Mouse (Mus musculus): ENCODE results near the gene Dis3. TPM values are rescaled to one million over a fixed set of nuclear protein-coding genes. Genes with fewer than 3 reads are reported as not detected.
"Not testable (repeated sequence)": the region's sequence is repeated elsewhere in the genome, so short reads cannot be mapped to it uniquely, and the experiment has no call there.

Gene Dis3
- polyA plus RNA-seq, 1 experiment from 2014 or later, result 20.5 TPM

DNA sequence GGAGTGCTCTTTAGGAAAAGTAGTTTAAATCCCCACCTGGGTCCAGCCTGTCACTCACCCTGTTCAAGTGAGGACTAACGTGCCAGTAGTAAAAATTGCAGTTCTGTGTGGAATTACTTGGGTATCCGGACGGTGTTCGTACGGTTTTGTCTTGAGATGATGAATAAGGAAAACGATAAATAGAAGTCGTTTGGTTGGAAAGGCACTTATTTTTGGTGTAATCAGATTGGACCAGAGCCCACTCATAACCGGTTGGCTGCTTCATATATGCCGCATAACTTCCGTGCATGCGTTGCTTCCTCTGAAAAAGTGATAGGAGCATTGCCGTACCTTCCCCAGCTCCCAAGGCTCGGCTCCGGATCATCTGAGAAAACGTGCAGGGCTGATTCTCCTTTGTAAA is 52.8 kb downstream of the Dis3 start:
- no peak; the same call in 1 of the 2 replicates for ATAC-seq (ENCODE audit: low FRiP score)
- Histone ChIP-seq H3K4me1 (replicated peaks) (peaks cover 27% of the 10 kb centered on the region), H3K9me3 (no peaks in the 10 kb centered on the region), H3K4me2 (peak overlapping the region; percentile 78), H3K27ac (0 out of 2 replicates have a peak overlapping the region, but pooled peaks have one; percentile 48), H3K4me3 (peak overlapping the region; percentile 98), H3K9ac (peak overlapping the region; percentile 98), H3K36me3 (no peaks in the 10 kb centered on the region), H3K27me3 (no peaks in the 10 kb centered on the region)
- WGBS, result 1% methylated on average over 15 of the region's 15 CpGs

- H3K9ac ChIP-seq, result peak within 1 kb of the TSS; percentile 98
- under 1% methylated on average over 68 of the region's 81 CpGs for WGBS
Observed at GRCm38 (mm10) chr14:99046031-99046781, 53.4 kb downstream of the Dis3 start, which contains the start of the genes Mzt1 and Bora. Mzt1 (minus strand) TSS chr14:99046134. Bora (plus strand) TSS chr14:99046222.

GRCm38 (mm10) chr14:99045378-99046030 is 54.1 kb downstream of the Dis3 start:
- ATAC-seq (ENCODE audit: low FRiP score), result peak; percentile 38
- peaks cover 36% of the 10 kb centered on the region for H3K4me1 ChIP-seq (replicated peaks)
- peak overlapping the region; percentile 78 for H3K4me2 ChIP-seq
- H3K36me3 ChIP-seq, result no peaks in the 10 kb centered on the region
- H3K27ac ChIP-seq, result peak overlapping the region; percentile 90
- no peaks in the 10 kb centered on the region for H3K27me3 ChIP-seq
- under 1% methylated on average over 59 of the region's 70 CpGs for WGBS
- peak overlapping the region; percentile 98 for H3K4me3 ChIP-seq
- peak overlapping the region; percentile 98 for H3K9ac ChIP-seq
- H3K9me3 ChIP-seq, result no peaks in the 10 kb centered on the region

More at GRCm38 (mm10) chr14:99046031-99046781, 53.4 kb downstream of the Dis3 start, which contains the start of the genes Mzt1 and Bora:
- Histone ChIP-seq H3K9me3 (no peaks in the 10 kb centered on the region), H3K27me3 (no peaks in the 10 kb centered on the region), H3K4me3 (peak within 1 kb of the TSS; percentile 98), H3K4me1 (replicated peaks) (peaks cover 33% of the 10 kb centered on the region), H3K36me3 (no peaks in the 10 kb centered on the region), H3K4me2 (peak within 1 kb of the TSS; percentile 78), H3K27ac (peak within 1 kb of the TSS; percentile 90)
- peak; percentile 97 for ATAC-seq (ENCODE audit: low FRiP score)

GRCm38 (mm10) chr14:99044718-99045117 is 54.9 kb downstream of the Dis3 start:
- no peaks in the 10 kb centered on the region for H3K27me3 ChIP-seq
- peaks cover 36% of the 10 kb centered on the region for H3K4me1 ChIP-seq (replicated peaks)
- no peak for ATAC-seq (ENCODE audit: low FRiP score)
- no peak overlapping the region for H3K27ac ChIP-seq
- peak overlapping the region; percentile 98 for H3K9ac ChIP-seq
- WGBS, result 3% methylated on average over 5 of the region's 5 CpGs
- H3K9me3 ChIP-seq, result no peaks in the 10 kb centered on the region
- H3K4me2 ChIP-seq, result peak overlapping the region; percentile 78
- H3K4me3 ChIP-seq, result peak overlapping the region; percentile 98
- H3K36me3 ChIP-seq, result no peaks in the 10 kb centered on the region

GRCm38 (mm10) chr14:99044096-99044495 is 55.5 kb downstream of the Dis3 start:
- WGBS, result 18% methylated on average over 10 of the region's 10 CpGs
- no peaks in the 10 kb centered on the region for H3K9me3 ChIP-seq
- H3K36me3 ChIP-seq, result no peaks in the 10 kb centered on the region; the same call in 1 of the 2 replicates
- H3K4me2 ChIP-seq, result peak overlapping the region; percentile 78
- peaks cover 36% of the 10 kb centered on the region for H3K4me1 ChIP-seq (replicated peaks)
- H3K27me3 ChIP-seq, result no peaks in the 10 kb centered on the region
- no peak for ATAC-seq (ENCODE audit: low FRiP score)
- peak overlapping the region; percentile 98 for H3K4me3 ChIP-seq
- H3K27ac ChIP-seq, result no peak overlapping the region
- H3K9ac ChIP-seq, result peak overlapping the region; percentile 98

GRCm38 (mm10) chr14:99043499-99043898 is 56.1 kb downstream of the Dis3 start:
- peak overlapping the region; percentile 98; the same call in 1 of the 2 replicates for H3K9ac ChIP-seq

DNA sequence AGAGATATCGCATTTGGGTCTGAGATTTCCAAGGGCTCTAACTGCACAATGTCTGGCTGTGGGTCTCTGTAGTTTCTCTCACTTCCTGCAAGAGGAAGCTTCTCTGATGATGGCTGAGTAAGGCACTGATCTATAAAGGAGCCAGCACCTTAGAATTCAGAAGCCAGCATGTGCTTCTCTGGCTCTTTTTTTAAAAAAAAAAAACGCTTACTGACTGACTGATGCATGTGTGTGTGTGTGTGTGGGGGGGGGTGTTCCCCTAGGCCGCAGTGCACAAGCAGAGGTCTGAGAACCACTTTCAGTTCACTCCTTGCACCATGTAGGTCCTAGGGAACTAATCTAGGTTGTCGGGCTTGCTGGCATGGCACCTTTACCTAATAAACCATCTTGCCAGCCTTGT is 58.2 kb downstream of the Dis3 start:
- no peaks in the 10 kb centered on the region for H3K27me3 ChIP-seq
- no peak for ATAC-seq (ENCODE audit: low FRiP score)
- H3K9ac ChIP-seq, result no peak overlapping the region
- H3K27ac ChIP-seq, result no peak overlapping the region
- no peak overlapping the region for H3K4me2 ChIP-seq
- H3K4me3 ChIP-seq, result no peak overlapping the region
- H3K4me1 ChIP-seq (replicated peaks), result peaks cover 28% of the 10 kb centered on the region
- no peaks in the 10 kb centered on the region for H3K9me3 ChIP-seq
- peaks cover 10% of the 10 kb centered on the region for H3K36me3 ChIP-seq
- WGBS, result 79% methylated on average over 4 of the region's 4 CpGs

More at GRCm38 (mm10) chr14:99043499-99043898, 56.1 kb downstream of the Dis3 start:
- H3K36me3 ChIP-seq, result peaks cover 1% of the 10 kb centered on the region; the same call in 1 of the 2 replicates
- peaks cover 36% of the 10 kb centered on the region for H3K4me1 ChIP-seq (replicated peaks)
- peak overlapping the region; percentile 98 for H3K4me3 ChIP-seq
- H3K9me3 ChIP-seq, result no peaks in the 10 kb centered on the region
- ATAC-seq (ENCODE audit: low FRiP score), result no peak
- WGBS, result 29% methylated on average over 1 of the region's 1 CpGs
- H3K27me3 ChIP-seq, result no peaks in the 10 kb centered on the region
- no peak overlapping the region for H3K27ac ChIP-seq
- peak overlapping the region; percentile 78 for H3K4me2 ChIP-seq

DNA sequence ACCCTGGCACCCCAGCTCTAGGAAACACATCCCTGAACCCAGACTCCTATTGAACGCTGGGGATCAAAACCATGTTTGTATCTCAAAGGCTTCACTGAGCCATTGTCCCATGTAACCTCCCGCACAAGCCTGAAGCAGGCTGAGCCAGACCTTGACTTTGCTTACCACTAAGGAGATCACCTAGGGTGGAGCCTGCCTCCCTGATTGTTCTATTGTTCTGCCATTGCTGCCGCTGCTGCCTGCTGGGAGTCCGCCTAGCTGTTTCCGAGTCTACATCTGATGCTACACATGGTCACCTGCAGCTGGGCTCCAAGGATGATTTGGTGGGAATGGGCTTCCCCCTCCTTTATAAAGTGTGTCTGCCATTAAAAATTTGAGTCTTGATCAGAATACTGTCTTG is 60.3 kb downstream of the Dis3 start:
- H3K4me1 ChIP-seq (replicated peaks), result peaks cover 19% of the 10 kb centered on the region
- H3K36me3 ChIP-seq, result peaks cover 18% of the 10 kb centered on the region
- H3K27ac ChIP-seq; H3K27me3 ChIP-seq; ATAC-seq (ENCODE audit: low FRiP score); H3K9ac ChIP-seq; H3K9me3 ChIP-seq; H3K4me3 ChIP-seq; H3K4me2 ChIP-seq: not testable (repeated sequence)
- 59% methylated on average over 5 of the region's 5 CpGs for WGBS

DNA sequence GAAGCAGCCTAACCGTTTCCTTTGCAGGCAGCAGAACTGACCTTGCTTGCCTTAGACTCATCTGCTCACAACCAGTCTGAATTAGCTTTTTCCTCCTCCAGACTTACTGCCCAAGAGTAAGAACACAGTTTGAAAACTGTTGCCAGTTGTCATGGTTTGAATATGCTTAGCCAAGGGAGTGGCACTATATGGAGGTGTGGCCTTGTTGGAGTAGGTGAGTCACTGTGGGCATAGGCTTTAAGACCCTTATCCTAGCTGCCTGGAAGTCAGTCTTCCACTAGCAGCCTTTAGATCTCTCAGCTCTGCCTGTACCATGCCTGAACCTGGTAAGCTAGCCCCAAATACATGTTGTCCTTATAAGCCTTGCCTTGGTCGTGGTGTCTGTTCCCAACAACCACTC is 61.9 kb downstream of the Dis3 start:
- Histone ChIP-seq H3K27ac (no peak overlapping the region), H3K9ac (no peak overlapping the region), H3K4me3 (no peak overlapping the region), H3K27me3 (no peaks in the 10 kb centered on the region), H3K4me2 (no peak overlapping the region), H3K9me3 (no peaks in the 10 kb centered on the region), H3K36me3 (peaks cover 27% of the 10 kb centered on the region), H3K4me1 (replicated peaks) (peaks cover 9% of the 10 kb centered on the region; the same call in 1 of the 2 replicates)
- WGBS, result 84% methylated on average over 2 of the region's 2 CpGs
- no peak for ATAC-seq (ENCODE audit: low FRiP score)

DNA sequence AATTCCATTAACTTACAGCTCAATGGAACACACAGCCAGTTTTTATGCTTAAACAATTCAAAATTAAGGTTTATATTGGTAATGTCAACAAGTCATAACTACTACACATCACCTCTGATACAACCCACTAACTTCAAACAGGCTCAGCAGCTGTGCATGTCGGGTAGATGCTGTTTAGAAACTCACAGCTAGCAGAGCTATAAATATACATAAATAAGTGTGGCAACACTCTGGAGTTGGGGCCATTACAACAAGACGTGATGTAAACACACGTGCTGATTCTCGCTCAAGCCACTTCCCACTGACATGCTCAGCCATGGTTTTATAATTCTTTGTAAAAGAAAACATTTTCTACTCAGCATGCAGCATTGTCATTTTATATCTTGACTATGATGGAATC is 63.5 kb downstream of the Dis3 start:
- Histone ChIP-seq H3K9ac (no peak overlapping the region), H3K4me2 (no peak overlapping the region), H3K36me3 (peaks cover 30% of the 10 kb centered on the region), H3K4me3 (no peak overlapping the region), H3K9me3 (no peaks in the 10 kb centered on the region), H3K27me3 (no peaks in the 10 kb centered on the region), H3K4me1 (replicated peaks) (peaks cover 1% of the 10 kb centered on the region; the same call in 1 of the 2 replicates), H3K27ac (no peak overlapping the region)
- WGBS, result 88% methylated on average over 4 of the region's 4 CpGs
- no peak for ATAC-seq (ENCODE audit: low FRiP score)

- not testable (repeated sequence) for H3K4me3 ChIP-seq; H3K9ac ChIP-seq; H3K27me3 ChIP-seq; H3K27ac ChIP-seq; ATAC-seq (ENCODE audit: low FRiP score); H3K4me1 ChIP-seq (replicated peaks); H3K9me3 ChIP-seq; H3K4me2 ChIP-seq
- 94% methylated on average over 8 of the region's 8 CpGs for WGBS
- H3K36me3 ChIP-seq, result peaks cover 30% of the 10 kb centered on the region
Observed at GRCm38 (mm10) chr14:99034851-99035250, 64.7 kb downstream of the Dis3 start.

DNA sequence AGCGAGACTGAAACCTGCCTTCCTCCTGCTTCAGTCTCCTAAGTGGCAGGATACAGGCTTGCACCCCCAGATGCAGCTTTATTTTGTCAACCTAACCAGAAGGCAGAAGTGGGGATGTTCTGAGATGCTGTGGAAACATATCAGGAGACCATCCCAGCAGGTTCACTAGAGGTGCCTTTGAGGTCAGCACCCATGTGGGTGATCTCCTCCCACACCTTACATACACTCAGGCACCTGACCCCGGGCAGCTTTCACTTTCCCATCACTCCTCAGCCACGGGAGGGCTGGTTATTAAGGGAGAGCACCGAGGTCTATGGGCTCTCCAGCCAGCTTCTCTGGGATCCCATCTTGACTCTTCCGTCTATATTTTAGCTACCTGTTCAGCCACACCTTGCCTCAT is 67.0 kb downstream of the Dis3 start:
- H3K27me3 ChIP-seq, result no peaks in the 10 kb centered on the region
- H3K4me3 ChIP-seq, result no peak overlapping the region
- no peak overlapping the region for H3K9ac ChIP-seq
- 85% methylated on average over 5 of the region's 5 CpGs for WGBS
- peaks cover 20% of the 10 kb centered on the region for H3K36me3 ChIP-seq
- no peaks in the 10 kb centered on the region for H3K9me3 ChIP-seq
- H3K27ac ChIP-seq, result no peak overlapping the region
- peaks cover 5% of the 10 kb centered on the region; the same call in 1 of the 2 replicates for H3K4me1 ChIP-seq (replicated peaks)
- peak; percentile 17; the same call in 1 of the 2 replicates for ATAC-seq (ENCODE audit: low FRiP score)
- H3K4me2 ChIP-seq, result no peak overlapping the region

All from hindbrain, embryonic 13.5 days (tissue).